Mouse (Mus musculus) heart, adult 2 months (tissue): ENCODE data around the gene Rhbdf2. TPM values are rescaled to one million over a fixed set of nuclear protein-coding genes. Genes with fewer than 3 reads are reported as not detected.

Experiments used
- DNase-seq, 2 experiments: peaks; one replicate each; pipeline ENCODE4 v3.0.0; 2021
- H3K27ac ChIP-seq: fragments of 200-600 bp; 2 replicates; pipeline ENCODE4 v1.8.1; 2022
- H3K27me3 ChIP-seq: fragments of 200-500 bp; 2 replicates; pipeline ENCODE4 v1.6.1; 2012; ENCODE audit warnings: mild to moderate bottlenecking, low read length, inconsistent platforms, mixed read lengths; ENCODE audit not compliant: control insufficient read depth, insufficient read depth
- H3K36me3 ChIP-seq: fragments of 200-500 bp; 2 replicates; pipeline ENCODE4 v1.6.1; 2012; ENCODE audit warnings: low read length, inconsistent platforms; ENCODE audit not compliant: control insufficient read depth, insufficient read depth
- H3K4me1 ChIP-seq: fragments of 200-500 bp; 2 replicates; pipeline ENCODE4 v1.6.1; 2011; ENCODE audit warnings: low read length; ENCODE audit not compliant: control insufficient read depth, insufficient read depth
- H3K4me3 ChIP-seq: fragments of 200-600 bp; 2 replicates; pipeline ENCODE4 v1.8.1; 2022
- H3K79me2 ChIP-seq: fragments of 200-500 bp; replicated peaks from 2 replicates; pipeline ENCODE4 v1.6.1; 2012; ENCODE audit warnings: mild to moderate bottlenecking, inconsistent platforms, low read length, moderate library complexity, mixed read lengths; ENCODE audit not compliant: control insufficient read depth, insufficient read depth
- H3K9ac ChIP-seq: fragments of 200-500 bp; 2 replicates; pipeline ENCODE4 v1.6.1; 2012; ENCODE audit warnings: low read depth, mild to moderate bottlenecking, control low read depth, inconsistent platforms, low read length, mixed read lengths
- CTCF ChIP-seq: fragments of 200-600 bp; IDR thresholded peaks from 2 replicates; pipeline ENCODE4 v1.8.1; 2022; ENCODE audit warnings: antibody characterized with exemption, mild to moderate bottlenecking, moderate library complexity
- EP300 ChIP-seq: fragments of 200-500 bp; IDR thresholded peaks from 2 replicates; pipeline ENCODE4 v1.6.1; 2011; ENCODE audit warnings: low read depth, low read length, control low read depth; ENCODE audit not compliant: insufficient read depth
- POLR2A ChIP-seq: fragments of 200-500 bp; IDR thresholded peaks from 2 replicates; pipeline ENCODE4 v1.6.1; 2011; ENCODE audit warnings: mild to moderate bottlenecking, low read depth, low read length, control low read depth; ENCODE audit not compliant: insufficient read depth
- WGBS: fragments of 180-500 bp; shearing (Covaris S2); methylation state at CpG from one replicate; pipeline ENCODE4 v1.1.7; 2018; 5-methylcytosine and 5-hydroxymethylcytosine counted together
- intact Hi-C: fragments of 180-260 bp; cut with DNase I; formaldehyde crosslinking; loops from one replicate; pipeline ENCODE4 v1.15.1; 2025
- polyA plus RNA-seq: library from polyadenylated mRNA; depleted of rRNA; stranded (reverse); fragments of >200 nt; gene quantifications from 2 replicates; pipeline ENCODE4 v1.2.3, GENCODE M21; 2012
- total RNA-seq, 2 experiments: library from RNA; stranded (reverse); gene quantifications; 2 replicates each; pipeline ENCODE4 v1.2.3; 2021

Rhbdf2 gene
- total and polyA plus RNA-seq, 3 experiments, result 10.8 to 19.2 (median 11.2) TPM

DNA sequence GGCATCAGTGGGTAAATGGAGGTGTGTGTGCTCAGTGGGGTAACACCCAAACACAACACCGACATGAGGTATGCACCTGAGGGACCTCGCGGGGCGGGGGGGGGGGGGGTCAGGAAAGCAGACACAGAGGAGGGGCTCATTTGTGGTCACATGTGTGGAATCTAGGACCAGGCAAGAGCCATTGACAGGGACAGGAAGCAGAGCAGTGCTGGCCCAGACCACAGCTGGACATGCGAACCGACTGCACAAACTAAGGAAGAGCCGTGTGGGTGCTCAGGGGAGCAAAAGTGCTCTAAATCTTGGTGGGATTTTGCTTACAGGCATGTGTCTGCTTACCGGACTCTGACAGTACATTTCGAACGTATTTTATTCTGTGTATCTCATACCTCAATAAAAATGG is 38.5 kb upstream of the Rhbdf2 start:
- Histone ChIP-seq H3K4me1 (no peaks in the 10 kb centered on the region), H3K36me3 (no peaks in the 10 kb centered on the region), H3K9ac (no peak overlapping the region), H3K4me3 (no peak overlapping the region), H3K27me3 (no peaks in the 10 kb centered on the region), H3K27ac (no peak overlapping the region), H3K79me2 (no peaks in the 10 kb centered on the region)
- no peak for DNase-seq
- TF ChIP-seq CTCF, result no peak
- TF ChIP-seq EP300, result no peak
- no peak for TF ChIP-seq POLR2A
- WGBS, result 78% methylated on average over 10 of the region's 10 CpGs
- intact Hi-C loops, result no loop called here

DNA sequence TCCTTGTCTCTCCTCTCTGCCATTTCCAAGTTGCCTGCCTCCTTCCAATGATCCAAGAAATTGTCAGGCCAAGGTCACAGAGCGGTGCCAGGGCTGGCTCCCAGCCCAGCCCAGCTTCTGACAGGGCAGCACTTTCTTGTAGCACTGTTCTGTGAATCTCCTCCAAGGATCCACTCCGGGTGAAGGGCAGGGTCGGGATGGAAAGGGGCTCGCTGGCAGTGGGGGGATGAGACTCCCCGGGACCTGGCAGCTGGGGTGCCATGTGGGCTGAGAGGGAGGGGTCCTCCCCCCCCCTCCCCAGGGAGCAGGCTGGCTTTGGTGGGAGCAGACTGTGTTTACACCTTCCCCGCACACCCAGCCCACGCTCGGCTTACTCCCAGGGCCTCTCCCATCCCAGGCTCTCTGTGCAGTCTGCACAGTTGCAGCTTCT is 35.1 kb upstream of the Rhbdf2 start:
- 59% methylated on average over 8 of the region's 8 CpGs for WGBS
- intact Hi-C loops, result no loop called here
- Histone ChIP-seq H3K27ac (no peak overlapping the region), H3K79me2 (no peaks in the 10 kb centered on the region), H3K36me3 (no peaks in the 10 kb centered on the region), H3K27me3 (no peaks in the 10 kb centered on the region), H3K4me1 (peaks cover 6% of the 10 kb centered on the region), H3K4me3 (no peak overlapping the region), H3K9ac (no peak overlapping the region)
- peak; percentile 35 to 46 for DNase-seq
- TF ChIP-seq EP300 (no peak), CTCF (no peak), POLR2A (no peak)

DNA sequence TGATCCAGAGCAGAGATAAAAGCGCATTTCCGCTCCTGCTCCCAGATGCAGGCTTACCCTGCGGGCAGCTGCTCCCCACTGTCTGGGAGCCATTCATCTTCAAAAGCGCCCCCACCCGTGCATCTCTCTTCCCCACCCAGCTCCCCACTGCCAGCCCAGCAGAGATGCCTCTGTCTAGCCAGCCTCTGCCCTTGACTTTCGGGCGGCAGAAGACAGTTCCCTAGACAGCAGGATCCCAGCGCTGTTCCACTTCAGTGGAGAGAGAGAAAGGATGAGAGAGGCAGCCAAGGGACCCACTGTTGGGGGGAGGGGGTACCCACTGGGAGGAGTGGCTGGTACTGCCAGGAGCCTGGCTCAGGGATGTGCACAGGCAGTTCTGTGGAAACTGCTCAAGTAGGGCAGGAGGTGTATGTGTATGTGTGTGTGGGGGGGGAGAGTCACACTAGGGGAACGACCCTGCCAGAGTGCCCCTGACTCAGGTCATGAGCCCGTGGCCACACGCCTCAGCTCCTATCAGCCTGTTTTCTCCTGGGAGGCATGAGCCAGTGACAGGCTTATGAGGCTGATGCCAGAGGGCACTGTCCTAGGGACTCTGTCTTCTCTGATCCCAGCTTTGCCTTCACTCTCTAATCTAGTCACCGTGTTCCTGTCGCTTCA is 34.6 kb upstream of the Rhbdf2 start:
- intact Hi-C loops, result no loop called here
- DNase-seq, result peak in 1 of 2 experiments; percentile 27
- no peak overlapping the region for H3K4me3 ChIP-seq
- TF ChIP-seq CTCF (no peak), POLR2A (no peak), EP300 (no peak)
- no peaks in the 10 kb centered on the region for H3K79me2 ChIP-seq
- 36% methylated on average over 13 of the region's 13 CpGs for WGBS
- H3K9ac ChIP-seq, result no peak overlapping the region
- no peaks in the 10 kb centered on the region for H3K27me3 ChIP-seq
- H3K4me1 ChIP-seq, result peaks cover 6% of the 10 kb centered on the region
- no peaks in the 10 kb centered on the region for H3K36me3 ChIP-seq
- no peak overlapping the region for H3K27ac ChIP-seq

DNA sequence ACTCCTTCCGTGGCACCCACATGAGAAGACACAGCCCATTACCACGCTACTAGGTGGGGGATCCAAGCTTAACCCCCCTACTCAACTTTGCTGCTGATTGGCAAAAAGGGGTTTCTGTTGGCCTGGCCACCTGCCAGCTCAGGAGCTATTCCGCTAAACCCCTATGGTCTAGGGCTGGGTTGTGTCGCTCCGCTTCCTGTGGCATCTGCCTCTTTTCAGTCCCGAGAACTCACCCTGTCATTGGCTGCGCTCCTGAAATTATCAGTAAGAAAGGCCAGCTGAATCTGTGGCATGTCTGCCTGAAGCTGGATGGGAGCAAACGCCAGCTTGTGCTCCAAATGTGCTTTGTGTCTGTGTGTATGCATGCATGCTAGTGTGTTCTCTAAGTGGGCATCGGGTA is 33.4 kb upstream of the Rhbdf2 start:
- Histone ChIP-seq H3K4me1 (peaks cover 6% of the 10 kb centered on the region), H3K79me2 (no peaks in the 10 kb centered on the region), H3K27ac (no peak overlapping the region), H3K36me3 (no peaks in the 10 kb centered on the region), H3K9ac (no peak overlapping the region), H3K4me3 (no peak overlapping the region), H3K27me3 (no peaks in the 10 kb centered on the region)
- 52% methylated on average over 9 of the region's 9 CpGs for WGBS
- no peak for DNase-seq
- TF ChIP-seq EP300, result no peak
- TF ChIP-seq POLR2A, result no peak
- no peak for TF ChIP-seq CTCF
- intact Hi-C loops, result no loop called here

DNA sequence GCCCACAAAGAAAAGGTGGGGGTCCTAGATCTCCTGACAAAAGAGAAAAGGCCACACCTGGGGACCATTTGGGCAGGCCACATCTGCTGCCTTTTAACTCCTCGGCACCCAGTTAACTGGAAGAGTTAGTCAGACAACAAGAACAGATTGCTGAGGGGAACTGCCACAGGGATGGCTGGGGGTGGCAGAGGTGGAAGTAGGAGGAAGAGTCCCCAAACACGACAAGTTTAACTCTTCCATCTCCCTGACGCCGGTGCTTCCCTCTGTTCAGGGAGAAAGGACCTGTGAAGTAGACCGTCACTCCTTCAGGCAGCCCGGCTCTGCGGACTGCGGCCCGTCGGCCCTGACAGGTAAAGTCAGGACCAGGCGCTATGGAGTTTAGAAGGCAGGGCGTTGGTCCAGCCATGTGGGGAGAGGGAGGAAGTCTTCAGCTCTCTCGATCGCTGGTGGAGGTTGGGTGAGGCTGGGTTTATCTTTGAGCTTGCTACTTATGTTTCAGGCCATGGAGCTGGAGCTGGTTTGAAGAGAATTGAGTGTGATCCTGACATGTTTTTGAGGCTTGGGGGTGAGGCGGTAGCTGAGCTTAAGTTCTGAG is 32.3 kb upstream of the Rhbdf2 start:
- no peak for DNase-seq
- intact Hi-C loops, result no loop called here

DNA sequence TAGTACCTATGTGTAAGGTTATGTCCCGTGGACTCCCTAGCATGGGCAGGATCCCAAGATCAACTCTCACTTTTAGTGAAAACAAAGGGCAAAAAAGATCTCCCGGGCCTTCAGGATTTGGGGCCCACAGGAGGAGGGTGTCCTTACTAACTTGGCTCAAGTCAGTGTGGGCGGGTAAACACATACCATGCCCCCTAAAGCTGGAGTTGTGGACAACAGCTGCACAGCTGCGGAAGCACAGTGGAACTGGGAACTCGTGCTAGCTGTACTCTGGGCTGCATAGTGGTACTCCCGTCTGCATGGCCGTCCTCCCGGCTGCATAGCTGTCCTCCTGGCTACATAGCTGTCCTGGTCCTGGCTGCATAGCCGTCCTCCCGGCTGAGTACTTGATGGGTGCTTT is 31.4 kb upstream of the Rhbdf2 start:
- peak overlapping the region; percentile 12; the same call in 1 of the 2 replicates for H3K4me3 ChIP-seq
- TF ChIP-seq EP300 (no peak), POLR2A (no peak), CTCF (no peak)

More for the DNA sequence above, 32.3 kb upstream of the Rhbdf2 start:
- Histone ChIP-seq H3K4me3 (no peak overlapping the region), H3K27me3 (no peaks in the 10 kb centered on the region), H3K36me3 (no peaks in the 10 kb centered on the region), H3K27ac (no peak overlapping the region), H3K9ac (no peak overlapping the region), H3K4me1 (peaks cover 6% of the 10 kb centered on the region), H3K79me2 (no peaks in the 10 kb centered on the region)
- WGBS, result 83% methylated on average over 15 of the region's 15 CpGs
- TF ChIP-seq EP300 (no peak), POLR2A (no peak), CTCF (no peak)

More for the DNA sequence above, 31.4 kb upstream of the Rhbdf2 start:
- H3K36me3 ChIP-seq, result no peaks in the 10 kb centered on the region
- 67% methylated on average over 10 of the region's 10 CpGs for WGBS
- no peak for DNase-seq
- intact Hi-C loops, result no loop called here
- H3K9ac ChIP-seq, result no peak overlapping the region
- H3K79me2 ChIP-seq, result no peaks in the 10 kb centered on the region
- H3K27ac ChIP-seq, result peak overlapping the region; percentile 54
- H3K4me1 ChIP-seq, result peaks cover 6% of the 10 kb centered on the region
- H3K27me3 ChIP-seq, result peaks cover 3% of the 10 kb centered on the region; the same call in 1 of the 2 replicates
